Mouse (Mus musculus) intestine, postnatal 0 days (tissue): ENCODE data around the gene Ftl1. TPM values are rescaled to one million over a fixed set of nuclear protein-coding genes. Genes with fewer than 3 reads are reported as not detected.
"Not testable (repeated sequence)": the region's sequence is repeated elsewhere in the genome, so short reads cannot be mapped to it uniquely, and the experiment has no call there.

Source experiments
- ATAC-seq: fragments of 200-750 bp; cut with Nextera tagmentation; 2 replicates; pipeline ENCODE4 v1.8.0; 2017; ENCODE audit warnings: mild to moderate bottlenecking, moderate TSS enrichment, moderate library complexity
- H3K27ac ChIP-seq: fragments of 300-500 bp; sonication (generic); 2 replicates; pipeline ENCODE4 v1.5.1; 2014; ENCODE audit warnings: mild to moderate bottlenecking, low read depth, low read length, moderate library complexity
- H3K27me3 ChIP-seq: fragments of 300-500 bp; sonication (generic); replicated peaks from 2 replicates; pipeline ENCODE4 v1.6.1; 2014; ENCODE audit warnings: low read length, mixed read lengths; ENCODE audit not compliant: control insufficient read depth, insufficient read depth
- H3K36me3 ChIP-seq: fragments of 300-500 bp; sonication (generic); 2 replicates; pipeline ENCODE4 v1.6.1; 2014; ENCODE audit warnings: mild to moderate bottlenecking, moderate library complexity; ENCODE audit not compliant: control insufficient read depth, insufficient read depth
- H3K4me1 ChIP-seq: fragments of 300-500 bp; sonication (generic); replicated peaks from 2 replicates; pipeline ENCODE4 v1.6.1; 2014; ENCODE audit warnings: antibody characterized with exemption, low read length, mixed read lengths; ENCODE audit not compliant: control insufficient read depth, insufficient read depth
- H3K4me2 ChIP-seq: fragments of 300-500 bp; sonication (generic); replicated peaks from 2 replicates; pipeline ENCODE4 v1.6.1; 2014; ENCODE audit warnings: low read depth, mild to moderate bottlenecking, moderate library complexity
- H3K4me3 ChIP-seq: fragments of 300-500 bp; sonication (generic); 2 replicates; pipeline ENCODE4 v1.5.1; 2014; ENCODE audit warnings: low read depth, low read length
- H3K9ac ChIP-seq: fragments of 300-500 bp; sonication (generic); 2 replicates; pipeline ENCODE4 v1.6.1; 2014; ENCODE audit warnings: mild to moderate bottlenecking, low read depth, low read length
- H3K9me3 ChIP-seq: fragments of 300-500 bp; sonication (generic); 2 replicates; pipeline ENCODE4 v1.6.1; 2016; ENCODE audit warnings: mixed run types; ENCODE audit not compliant: control insufficient read depth
- CTCF ChIP-seq: sonication (generic); IDR thresholded peaks from 2 replicates; pipeline ENCODE4 v1.5.1; 2016; ENCODE audit warnings: low read depth, mild to moderate bottlenecking, control low read depth, antibody characterized with exemption, moderate library complexity
- WGBS: fragments of 180-500 bp; shearing (Covaris S2); extraction: QIAGEN DNeasy Blood & Tissue Kit; methylation state at CpG from one replicate; pipeline ENCODE4 v1.1.7; 2014; 5-methylcytosine and 5-hydroxymethylcytosine counted together
- polyA plus RNA-seq: library from polyadenylated mRNA; unstranded; fragments of >200 nt; fragmentation: Nextera tagmentation; extraction: Ambion mirVana; gene quantifications from 2 replicates; pipeline ENCODE4 v1.2.1, GENCODE M21; 2015

Gene Ftl1
- 13,232 and 14,059 TPM in 2 replicates for polyA plus RNA-seq

- H3K9ac ChIP-seq = peak within 1 kb of the TSS; percentile 57
- ATAC-seq = peak; percentile 84
- peak within 1 kb of the TSS; percentile 94 for H3K27ac ChIP-seq
- peak within 1 kb of the TSS; percentile 73 for H3K4me2 ChIP-seq
- H3K36me3 ChIP-seq = peaks cover 48% of the 10 kb centered on the region
- not testable (repeated sequence) for H3K27me3 ChIP-seq, H3K9me3 ChIP-seq, H3K4me1 ChIP-seq
- 1% methylated on average over 28 of the region's 37 CpGs for WGBS
- peak within 1 kb of the TSS; percentile 74 for H3K4me3 ChIP-seq
These were observed at the start of gene Ftl1 for GRCm38 (mm10) chr7:45459564-45460140. TSS of gene Ftl1 (minus strand) at chr7:45459884.

GRCm38 (mm10) chr7:45509181-45509882 lies 49.6 kb upstream of the Ftl1 start:
- Histone ChIP-seq H3K9me3 (no peaks in the 10 kb centered on the region), H3K36me3 (peaks cover 11% of the 10 kb centered on the region; the same call in 1 of the 2 replicates), H3K4me1 (0 out of 2 replicates have a peak, but pooled peaks cover 14% of the 10 kb centered on the region), H3K9ac (peak overlapping the region; percentile 70), H3K27ac (peak overlapping the region; percentile 87), H3K4me2 (peak overlapping the region; percentile 87), H3K4me3 (peak overlapping the region; percentile 67), H3K27me3 (no peaks in the 10 kb centered on the region)
- 14% methylated on average over 19 of the region's 19 CpGs for WGBS
- TF ChIP-seq CTCF = no peak
- peak; percentile 11; the same call in 1 of the 2 replicates for ATAC-seq

GRCm38 (mm10) chr7:45508561-45508960 lies 48.9 kb upstream of the Ftl1 start:
- no peaks in the 10 kb centered on the region for H3K9me3 ChIP-seq
- peak overlapping the region; percentile 87 for H3K4me2 ChIP-seq
- 0 out of 2 replicates have a peak overlapping the region, but pooled peaks have one; percentile 67 for H3K4me3 ChIP-seq
- no peaks in the 10 kb centered on the region for H3K27me3 ChIP-seq
- H3K9ac ChIP-seq = no peak overlapping the region
- H3K27ac ChIP-seq = peak overlapping the region; percentile 87
- no peak for TF ChIP-seq CTCF
- peaks cover 14% of the 10 kb centered on the region; the same call in 1 of the 2 replicates for H3K36me3 ChIP-seq
- 0 out of 2 replicates have a peak, but pooled peaks cover 14% of the 10 kb centered on the region for H3K4me1 ChIP-seq
- WGBS = 60% methylated on average over 6 of the region's 6 CpGs
- ATAC-seq = 0 out of 2 replicates have a peak, but pooled peaks have one; percentile 12

DNA sequence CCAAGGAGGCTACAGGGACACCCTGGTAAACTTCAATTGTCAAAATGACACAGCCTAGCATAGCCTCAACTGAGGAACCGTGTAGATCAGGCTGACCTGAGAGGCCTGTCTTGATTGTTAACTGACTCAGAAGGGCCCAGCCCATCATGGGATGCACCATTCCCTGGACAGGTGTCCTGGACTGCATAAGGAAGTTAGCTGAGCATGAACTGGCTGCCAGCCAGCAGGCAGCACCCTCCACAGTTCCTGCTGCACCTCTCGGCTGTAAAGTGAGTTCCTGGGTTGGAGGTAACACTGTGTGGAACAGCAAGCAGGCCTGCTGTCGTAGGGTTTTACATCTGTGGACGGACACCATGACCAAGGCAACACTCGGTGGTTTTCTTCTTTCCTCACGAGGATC lies 47.9 kb upstream of the Ftl1 start:
- Histone ChIP-seq H3K27ac (peak overlapping the region; percentile 87), H3K9me3 (no peaks in the 10 kb centered on the region), H3K9ac (no peak overlapping the region), H3K27me3 (no peaks in the 10 kb centered on the region), H3K36me3 (peaks cover 24% of the 10 kb centered on the region; the same call in 1 of the 2 replicates), H3K4me3 (no peak overlapping the region), H3K4me1 (0 out of 2 replicates have a peak, but pooled peaks cover 14% of the 10 kb centered on the region), H3K4me2 (peak overlapping the region; percentile 87; the same call in 1 of the 2 replicates)
- TF ChIP-seq CTCF = no peak
- 32% methylated on average over 6 of the region's 6 CpGs for WGBS
- peak; percentile 67 for ATAC-seq

DNA sequence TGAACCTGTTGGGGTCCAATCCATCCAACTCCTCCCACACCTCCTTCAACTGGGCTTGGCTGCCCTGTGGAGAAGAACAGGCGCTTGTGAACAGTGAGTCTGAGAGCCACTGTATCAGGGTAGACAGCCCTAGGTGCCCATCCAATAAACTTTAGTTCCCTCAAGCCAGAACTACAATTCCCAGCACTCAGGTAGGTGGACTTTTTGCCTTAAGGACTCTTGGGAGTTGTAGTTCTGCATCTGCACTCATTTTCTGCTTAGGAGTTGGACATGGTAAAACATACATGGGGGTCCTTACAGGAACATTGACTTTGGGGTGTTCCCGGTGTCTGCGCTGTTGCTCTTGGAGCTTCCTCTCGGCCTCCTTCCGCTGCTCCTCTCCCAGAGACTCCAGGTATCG lies 38.7 kb upstream of the Ftl1 start:
- Histone ChIP-seq H3K9ac (no peak overlapping the region), H3K36me3 (peaks cover 85% of the 10 kb centered on the region), H3K4me1 (no peaks in the 10 kb centered on the region), H3K27ac (no peak overlapping the region), H3K4me3 (no peak overlapping the region), H3K4me2 (no peak overlapping the region), H3K27me3 (no peaks in the 10 kb centered on the region), H3K9me3 (no peaks in the 10 kb centered on the region)
- no peak for ATAC-seq
- TF ChIP-seq CTCF = no peak
- 95% methylated on average over 6 of the region's 6 CpGs for WGBS

- H3K9me3 ChIP-seq = no peaks in the 10 kb centered on the region
- WGBS = 94% methylated on average over 9 of the region's 9 CpGs
- peaks cover 69% of the 10 kb centered on the region for H3K36me3 ChIP-seq
- no peak overlapping the region for H3K4me2 ChIP-seq
- TF ChIP-seq CTCF = no peak
- no peak overlapping the region for H3K9ac ChIP-seq
- H3K27ac ChIP-seq = no peak overlapping the region
- H3K27me3 ChIP-seq = no peaks in the 10 kb centered on the region
- no peak for ATAC-seq
- H3K4me1 ChIP-seq = no peaks in the 10 kb centered on the region
- H3K4me3 ChIP-seq = no peak overlapping the region
These were observed 34.9 kb upstream of the Ftl1 start for GRCm38 (mm10) chr7:45494548-45494947.
